Mouse (Mus musculus): ENCODE results near the gene Tfpi2. TPM values are rescaled to one million over a fixed set of nuclear protein-coding genes. Genes with fewer than 3 reads are reported as not detected.

Gene Tfpi2
- polyA plus RNA-seq, 1 experiment from 2014 or later: 6.9 TPM

GRCm38 (mm10) chr6:4004808-4005207, 16.1 kb upstream of the Tfpi2 start:
- H3K9me3 ChIP-seq (ENCODE audit: low read length): no peaks in the 10 kb centered on the region
- H3K4me2 ChIP-seq (replicated peaks; ENCODE audit: low read depth, low read length): peak overlapping the region; percentile 76
- H3K9ac ChIP-seq (replicated peaks; ENCODE audit: low read depth): no peak overlapping the region
- no peaks in the 10 kb centered on the region for H3K27me3 ChIP-seq (replicated peaks; ENCODE audit: insufficient read depth, low read length)
- 46% methylated on average over 2 of the region's 2 CpGs for WGBS
- H3K4me1 ChIP-seq (ENCODE audit: insufficient read depth, low read depth, low read length): peaks cover 10% of the 10 kb centered on the region; the same call in 1 of the 2 replicates
- TF ChIP-seq EP300 (IDR thresholded peaks at IDR 0.05): no peak
- no peak for TF ChIP-seq CTCF (IDR thresholded peaks at IDR 0.05)
- H3K4me3 ChIP-seq (ENCODE audit: low read depth, low read length): peak overlapping the region; percentile 60
- DNase-seq (ENCODE audit: low spot score) (no peak), ATAC-seq (no peak)
- no peaks in the 10 kb centered on the region for H3K36me3 ChIP-seq (ENCODE audit: insufficient read depth, low read length)
- no peak overlapping the region; the same call in 1 of the 2 replicates for H3K27ac ChIP-seq (ENCODE audit: low read length)

- Histone ChIP-seq H3K9ac (replicated peaks; ENCODE audit: low read depth) (peak within 1 kb of the TSS; percentile 63), H3K4me1 (ENCODE audit: insufficient read depth, low read depth, low read length) (peaks cover 10% of the 10 kb centered on the region; the same call in 1 of the 2 replicates), H3K36me3 (ENCODE audit: insufficient read depth, low read length) (no peaks in the 10 kb centered on the region), H3K27me3 (replicated peaks; ENCODE audit: insufficient read depth, low read length) (no peaks in the 10 kb centered on the region), H3K4me2 (replicated peaks; ENCODE audit: low read depth, low read length) (peak within 1 kb of the TSS; percentile 76), H3K4me3 (ENCODE audit: low read depth, low read length) (peak within 1 kb of the TSS; percentile 60), H3K27ac (ENCODE audit: low read length) (peak within 1 kb of the TSS; percentile 84), H3K9me3 (ENCODE audit: low read length) (no peaks in the 10 kb centered on the region)
- DNase-seq (ENCODE audit: low spot score) (peak; percentile 78), ATAC-seq (peak; percentile 90)
- 4% methylated on average over 18 of the region's 19 CpGs for WGBS
- TF ChIP-seq EP300 (IDR thresholded peaks at IDR 0.05) (no peak), CTCF (IDR thresholded peaks at IDR 0.05) (peak; percentile 22)
These were observed 15.2 kb upstream of the Tfpi2 start, which contains the start of gene Gng11 for GRCm38 (mm10) chr6:4003890-4004306. Gene Gng11 (plus strand): TSS chr6:4003904.

- 0 out of 2 replicates have a peak overlapping the region, but pooled peaks have one; percentile 13 for H3K9ac ChIP-seq (replicated peaks; ENCODE audit: low read depth)
- 6% methylated on average over 4 of the region's 4 CpGs for WGBS
- peak; percentile 71 for DNase-seq (ENCODE audit: low spot score)
These were observed 14.7 kb upstream of the Tfpi2 start for GRCm38 (mm10) chr6:4003445-4003844.

GRCm38 (mm10) chr6:4000716-4001115, 12.0 kb upstream of the Tfpi2 start:
- ATAC-seq: no peak
- no peak overlapping the region for H3K4me3 ChIP-seq (ENCODE audit: low read depth, low read length)
- WGBS: 72% methylated on average over 3 of the region's 3 CpGs

More at GRCm38 (mm10) chr6:4003445-4003844, 14.7 kb upstream of the Tfpi2 start:
- H3K36me3 ChIP-seq (ENCODE audit: insufficient read depth, low read length): no peaks in the 10 kb centered on the region
- H3K4me1 ChIP-seq (ENCODE audit: insufficient read depth, low read depth, low read length): peaks cover 10% of the 10 kb centered on the region; the same call in 1 of the 2 replicates
- ATAC-seq: peak; percentile 61
- peak overlapping the region; percentile 76 for H3K4me2 ChIP-seq (replicated peaks; ENCODE audit: low read depth, low read length)
- H3K9me3 ChIP-seq (ENCODE audit: low read length): no peaks in the 10 kb centered on the region
- peak overlapping the region; percentile 84 for H3K27ac ChIP-seq (ENCODE audit: low read length)
- peak overlapping the region; percentile 60; the same call in 1 of the 2 replicates for H3K4me3 ChIP-seq (ENCODE audit: low read depth, low read length)
- no peaks in the 10 kb centered on the region for H3K27me3 ChIP-seq (replicated peaks; ENCODE audit: insufficient read depth, low read length)
- TF ChIP-seq EP300 (IDR thresholded peaks at IDR 0.05) (peak; percentile 40; the same call in 1 of the 2 replicates), CTCF (IDR thresholded peaks at IDR 0.05) (no peak)

GRCm38 (mm10) chr6:3999296-3999695, 10.6 kb upstream of the Tfpi2 start:
- Histone ChIP-seq H3K27me3 (replicated peaks; ENCODE audit: insufficient read depth, low read length) (no peaks in the 10 kb centered on the region), H3K4me3 (ENCODE audit: low read depth, low read length) (no peak overlapping the region), H3K9me3 (ENCODE audit: low read length) (no peaks in the 10 kb centered on the region), H3K9ac (replicated peaks; ENCODE audit: low read depth) (no peak overlapping the region), H3K27ac (ENCODE audit: low read length) (no peak overlapping the region), H3K36me3 (ENCODE audit: insufficient read depth, low read length) (no peaks in the 10 kb centered on the region), H3K4me1 (ENCODE audit: insufficient read depth, low read depth, low read length) (peaks cover 5% of the 10 kb centered on the region; the same call in 1 of the 2 replicates), H3K4me2 (replicated peaks; ENCODE audit: low read depth, low read length) (no peak overlapping the region)
- WGBS: 47% methylated on average over 6 of the region's 6 CpGs
- TF ChIP-seq CTCF (IDR thresholded peaks at IDR 0.05) (no peak), EP300 (IDR thresholded peaks at IDR 0.05) (no peak)
- ATAC-seq: no peak
- peak; percentile 64 for DNase-seq (ENCODE audit: low spot score)

More at GRCm38 (mm10) chr6:4000716-4001115, 12.0 kb upstream of the Tfpi2 start:
- Histone ChIP-seq H3K9ac (replicated peaks; ENCODE audit: low read depth) (no peak overlapping the region), H3K27me3 (replicated peaks; ENCODE audit: insufficient read depth, low read length) (no peaks in the 10 kb centered on the region), H3K36me3 (ENCODE audit: insufficient read depth, low read length) (no peaks in the 10 kb centered on the region), H3K27ac (ENCODE audit: low read length) (no peak overlapping the region), H3K4me2 (replicated peaks; ENCODE audit: low read depth, low read length) (no peak overlapping the region), H3K4me1 (ENCODE audit: insufficient read depth, low read depth, low read length) (peaks cover 5% of the 10 kb centered on the region; the same call in 1 of the 2 replicates), H3K9me3 (ENCODE audit: low read length) (no peaks in the 10 kb centered on the region)
- peak; percentile 42 for DNase-seq (ENCODE audit: low spot score)
- TF ChIP-seq CTCF (IDR thresholded peaks at IDR 0.05) (no peak), EP300 (IDR thresholded peaks at IDR 0.05) (no peak)

- TF ChIP-seq EP300 (IDR thresholded peaks at IDR 0.05) (peak; percentile 43; the same call in 1 of the 2 replicates), CTCF (IDR thresholded peaks at IDR 0.05) (no peak)
- peak; percentile 70 for ATAC-seq
- DNase-seq (ENCODE audit: low spot score): peak; percentile 60
- no peak overlapping the region for H3K27ac ChIP-seq (ENCODE audit: low read length)
- no peak overlapping the region for H3K9ac ChIP-seq (replicated peaks; ENCODE audit: low read depth)
- no peak overlapping the region for H3K4me2 ChIP-seq (replicated peaks; ENCODE audit: low read depth, low read length)
- H3K27me3 ChIP-seq (replicated peaks; ENCODE audit: insufficient read depth, low read length): no peaks in the 10 kb centered on the region
- peaks cover 5% of the 10 kb centered on the region; the same call in 1 of the 2 replicates for H3K4me1 ChIP-seq (ENCODE audit: insufficient read depth, low read depth, low read length)
- WGBS: 43% methylated on average over 4 of the region's 4 CpGs
- no peaks in the 10 kb centered on the region for H3K36me3 ChIP-seq (ENCODE audit: insufficient read depth, low read length)
- no peak overlapping the region for H3K4me3 ChIP-seq (ENCODE audit: low read depth, low read length)
- H3K9me3 ChIP-seq (ENCODE audit: low read length): no peaks in the 10 kb centered on the region
These were observed 9.4 kb upstream of the Tfpi2 start for GRCm38 (mm10) chr6:3998089-3998488.
